Mouse (Mus musculus) CH12.LX (cell line): ENCODE measurements around the gene Col18a1. TPM values are rescaled to one million over a fixed set of nuclear protein-coding genes. Genes with fewer than 3 reads are reported as not detected.

ENCODE experiments used
- DNase-seq: peaks from one replicate; pipeline ENCODE4 v3.0.0-alpha.2; 2013; ENCODE audit errors: extremely low read depth
- H3K27ac ChIP-seq: 2 replicates; pipeline ENCODE4 v1.5.1; 2012; ENCODE audit warnings: low read depth, mild to moderate bottlenecking, control low read depth, moderate library complexity; ENCODE audit not compliant: insufficient read depth
- H3K27me3 ChIP-seq: replicated peaks from 2 replicates; pipeline ENCODE3; 2012; ENCODE audit warnings: inconsistent platforms
- H3K36me3 ChIP-seq, 2 experiments: replicated peaks in 1 of 2; 2 replicates each; pipeline versions ENCODE3 to v1.6.1; 2012; ENCODE audit warnings: inconsistent platforms in 1 of 2, low read length in 1 of 2, mild to moderate bottlenecking in 1 of 2, mixed read lengths in 1 of 2, moderate library complexity in 1 of 2; ENCODE audit not compliant: control insufficient read depth in 1 of 2, insufficient read depth in 1 of 2
- H3K4me1 ChIP-seq, 2 experiments: 2 replicates each; pipeline ENCODE4 v1.6.1; 2012; ENCODE audit warnings: inconsistent platforms in 1 of 2, moderate library complexity in 1 of 2; ENCODE audit not compliant: insufficient read depth in 2 of 2, control insufficient read depth in 1 of 2
- H3K4me2 ChIP-seq: 2 replicates; pipeline ENCODE4 v1.6.1; 2012; ENCODE audit warnings: low read depth, mild to moderate bottlenecking, control low read depth; ENCODE audit not compliant: poor library complexity, insufficient read depth, severe bottlenecking
- H3K4me3 ChIP-seq, 3 experiments: fragments of 150-350 bp in 1 of 3; sonication (generic) in 1 of 3; replicated peaks in 1 of 3; 2 replicates each; pipeline versions ENCODE3 to v1.5.1; 2011 to 2012; ENCODE audit warnings: low read depth in 2 of 3, low read length in 2 of 3, mild to moderate bottlenecking in 2 of 3, moderate library complexity in 2 of 3, control low read depth in 1 of 3, improper control_type of control experiment in 1 of 3, inconsistent platforms in 1 of 3, mixed read lengths in 1 of 3; ENCODE audit not compliant: poor library complexity in 1 of 3
- H3K79me2 ChIP-seq: replicated peaks from 2 replicates; pipeline ENCODE4 v1.6.1; 2012; ENCODE audit warnings: mild to moderate bottlenecking, moderate library complexity; ENCODE audit not compliant: control insufficient read depth, poor library complexity, insufficient read depth, severe bottlenecking; ENCODE audit errors: extremely low read depth
- H3K9ac ChIP-seq: 2 replicates; pipeline ENCODE4 v1.6.1; 2012; ENCODE audit warnings: low read depth, mild to moderate bottlenecking, control low read depth, moderate library complexity; ENCODE audit not compliant: insufficient read depth
- H3K9me3 ChIP-seq: replicated peaks from 2 replicates; pipeline ENCODE3; 2012; ENCODE audit warnings: low read length, inconsistent platforms, mixed read lengths
- BHLHE40 ChIP-seq: IDR thresholded peaks from 2 replicates; pipeline ENCODE4 v1.6.1; 2011; ENCODE audit warnings: mild to moderate bottlenecking, low read depth, low read length, improper control_type of control experiment
- CHD2 ChIP-seq: IDR thresholded peaks from 2 replicates; pipeline ENCODE4 v1.6.1; 2011; ENCODE audit warnings: low read length, improper control_type of control experiment
- CTCF ChIP-seq, 2 experiments: IDR thresholded peaks in 1 of 2; conservative IDR thresholded peaks in 1 of 2; 2 replicates each; pipeline ENCODE4 v1.5.1; 2011 to 2012; ENCODE audit warnings: low read depth in 2 of 2, low read length in 2 of 2, improper control_type of control experiment in 1 of 2, inconsistent platforms in 1 of 2, mild to moderate bottlenecking in 1 of 2, moderate library complexity in 1 of 2
- ELF1 ChIP-seq: IDR thresholded peaks from 2 replicates; pipeline ENCODE4 v1.6.1; 2014; ENCODE audit warnings: low read depth, mild to moderate bottlenecking, inconsistent platforms, low read length, improper control_type of control experiment
- EP300 ChIP-seq: IDR thresholded peaks from 2 replicates; pipeline ENCODE4 v1.6.1; 2011; ENCODE audit warnings: low read length, improper control_type of control experiment
- ETS1 ChIP-seq: conservative IDR thresholded peaks from 2 replicates; pipeline ENCODE4 v1.6.1; 2012; ENCODE audit warnings: low read depth, mild to moderate bottlenecking, inconsistent platforms, low read length, improper control_type of control experiment, moderate library complexity
- GABPA ChIP-seq: IDR thresholded peaks from 2 replicates; pipeline ENCODE4 v1.6.1; 2012; ENCODE audit warnings: low read depth, low read length, improper control_type of control experiment, inconsistent platforms; ENCODE audit not compliant: insufficient replicate concordance
- HCFC1 ChIP-seq: IDR thresholded peaks from 2 replicates; pipeline ENCODE4 v1.6.1; 2012; ENCODE audit warnings: low read depth, mild to moderate bottlenecking, inconsistent platforms, low read length, improper control_type of control experiment
- IRF4 ChIP-seq: IDR thresholded peaks from 2 replicates; pipeline ENCODE4 v1.6.1; 2014; ENCODE audit warnings: low read depth, mild to moderate bottlenecking, inconsistent platforms, low read length, improper control_type of control experiment
- KAT2A ChIP-seq: IDR thresholded peaks from 2 replicates; pipeline ENCODE4 v1.6.1; 2012; ENCODE audit warnings: low read length, improper control_type of control experiment, inconsistent platforms; ENCODE audit not compliant: insufficient replicate concordance
- MAFK ChIP-seq: IDR thresholded peaks from 2 replicates; pipeline ENCODE4 v1.6.1; 2011; ENCODE audit warnings: low read length, improper control_type of control experiment; ENCODE audit not compliant: insufficient replicate concordance
- MAZ ChIP-seq: IDR thresholded peaks from 2 replicates; pipeline ENCODE4 v1.6.1; 2012; ENCODE audit warnings: low read depth, mild to moderate bottlenecking, inconsistent platforms, low read length, improper control_type of control experiment, moderate library complexity
- MEF2A ChIP-seq: IDR thresholded peaks from 2 replicates; pipeline ENCODE4 v1.6.1; 2014; ENCODE audit warnings: low read depth, mild to moderate bottlenecking, inconsistent platforms, low read length, improper control_type of control experiment, borderline replicate concordance
- NELFE ChIP-seq: IDR thresholded peaks from 2 replicates; pipeline ENCODE4 v1.6.1; 2011; ENCODE audit warnings: low read depth, low read length, improper control_type of control experiment
- NRF1 ChIP-seq: IDR thresholded peaks from 2 replicates; pipeline ENCODE4 v1.6.1; 2014; ENCODE audit warnings: low read depth, mild to moderate bottlenecking, inconsistent platforms, low read length, improper control_type of control experiment, moderate library complexity
- POLR2AphosphoS2 ChIP-seq: IDR thresholded peaks from 2 replicates; pipeline ENCODE4 v1.6.1; 2011; ENCODE audit warnings: low read depth, low read length, improper control_type of control experiment
- RAD21 ChIP-seq: IDR thresholded peaks from 2 replicates; pipeline ENCODE4 v1.6.1; 2011; ENCODE audit warnings: low read depth, mild to moderate bottlenecking, low read length, improper control_type of control experiment, moderate library complexity
- SIN3A ChIP-seq: IDR thresholded peaks from 2 replicates; pipeline ENCODE4 v1.6.1; 2012; ENCODE audit warnings: low read length, improper control_type of control experiment, inconsistent platforms
- SMC3 ChIP-seq: IDR thresholded peaks from 2 replicates; pipeline ENCODE4 v1.6.1; 2011; ENCODE audit warnings: low read depth, low read length, improper control_type of control experiment
- TBP ChIP-seq: conservative IDR thresholded peaks from 2 replicates; pipeline ENCODE4 v1.6.1; 2011; ENCODE audit warnings: low read depth, low read length, improper control_type of control experiment
- TCF12 ChIP-seq: IDR thresholded peaks from 2 replicates; pipeline ENCODE4 v1.6.1; 2014; ENCODE audit warnings: low read depth, mild to moderate bottlenecking, inconsistent platforms, low read length, improper control_type of control experiment
- USF2 ChIP-seq: conservative IDR thresholded peaks from 2 replicates; pipeline ENCODE4 v1.6.1; 2011; ENCODE audit warnings: low read depth, low read length, improper control_type of control experiment
- ZC3H11A ChIP-seq: IDR thresholded peaks from 2 replicates; pipeline ENCODE4 v1.6.1; 2012; ENCODE audit warnings: low read depth, mild to moderate bottlenecking, inconsistent platforms, low read length, improper control_type of control experiment
- ZNF384 ChIP-seq: IDR thresholded peaks from 2 replicates; pipeline ENCODE4 v1.6.1; 2012; ENCODE audit warnings: low read depth, low read length, improper control_type of control experiment, inconsistent platforms
- dilution Hi-C: fragments of 300-500 bp; cut with MboI; formaldehyde crosslinking; loops from 2 replicates; pipeline ENCODE4 v1.14.3; 2020; ENCODE audit warnings: low sequenced_read_pairs; ENCODE audit not compliant: extremely low pct_unique_long_range_greater_than_20kb, extremely low pct_ligation_motif_present
- in situ Hi-C: fragments of 300-500 bp; cut with MboI; formaldehyde crosslinking; loops from 3 replicates; pipeline ENCODE4 v1.14.3; 2019; ENCODE audit warnings: low sequenced_read_pairs, low pct_ligation_motif_present, low pct_unique_long_range_greater_than_20kb, mixed read lengths
- polyA plus RNA-seq: library from polyadenylated mRNA; unstranded; fragments of >175 nt; gene quantifications from 2 replicates; pipeline ENCODE4 v1.2.1, GENCODE M21; 2012; ENCODE audit warnings: low read depth; ENCODE audit not compliant: insufficient read length
- total RNA-seq, 2 experiments: library from RNA; depleted of rRNA; stranded (reverse); fragments of 300-350 nt in 1 of 2; fragments of >200 nt in 1 of 2; gene quantifications; 2 replicates each; pipeline ENCODE4 v1.2.3; 2012 to 2014

The Col18a1 gene
- total and polyA plus RNA-seq, 3 experiments = 0.17 to 14.5 (median 1.7) TPM

DNA sequence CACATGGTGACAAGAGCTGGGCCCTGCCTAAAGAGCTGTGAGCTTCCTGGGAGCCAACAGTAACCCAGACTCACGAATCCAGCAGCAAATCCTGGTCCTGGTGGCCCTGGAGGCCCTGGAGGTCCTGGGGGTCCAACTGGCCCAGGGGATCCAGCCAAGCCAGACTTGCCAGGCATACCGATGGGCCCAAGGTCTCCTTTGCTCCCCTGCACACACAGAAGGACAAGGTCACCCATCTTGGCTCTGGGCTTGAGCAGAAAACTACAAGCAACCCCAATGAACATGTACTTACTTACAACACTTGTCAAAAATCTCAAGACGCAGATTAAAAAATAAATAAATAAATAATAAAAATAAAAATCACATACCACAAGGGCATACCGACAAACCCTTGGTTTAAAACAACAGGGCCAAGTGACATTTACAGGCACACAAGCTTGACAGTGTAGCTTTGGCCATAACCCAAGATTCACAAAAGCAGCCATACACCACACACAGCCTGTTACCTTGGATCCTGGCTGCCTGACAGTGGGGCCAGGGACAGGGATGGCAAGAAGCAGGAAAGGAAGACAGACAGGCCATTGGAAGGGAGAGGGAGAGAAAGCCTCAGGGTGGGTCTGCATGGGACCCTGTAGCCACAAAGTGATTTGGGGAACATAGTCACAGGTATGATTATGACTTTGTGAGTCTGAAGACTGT is 91.9 kb downstream of the Col18a1 start:
- Histone ChIP-seq H3K27ac (no peak overlapping the region), H3K9ac (no peak overlapping the region), H3K9me3 (no peaks in the 10 kb centered on the region), H3K36me3 (peaks cover 0 to 16% of the 10 kb centered on the region in 2 experiments), H3K4me1 (peaks cover 0 to 5% of the 10 kb centered on the region in 2 experiments; a peak in 2 of 4 replicates), H3K4me2 (no peak overlapping the region), H3K4me3 (no peak overlapping the region), H3K79me2 (no peaks in the 10 kb centered on the region), H3K27me3 (peaks cover 81% of the 10 kb centered on the region)
- DNase-seq = no peak
- in situ Hi-C loops = loop anchor here (5.0 to 10.0 kb wide), 2 partner anchors 50 to 237 kb away; no protein-coding TSS in a partner anchor
- dilution Hi-C loops = no loop called here
- TF ChIP-seq ELF1 = no peak

DNA sequence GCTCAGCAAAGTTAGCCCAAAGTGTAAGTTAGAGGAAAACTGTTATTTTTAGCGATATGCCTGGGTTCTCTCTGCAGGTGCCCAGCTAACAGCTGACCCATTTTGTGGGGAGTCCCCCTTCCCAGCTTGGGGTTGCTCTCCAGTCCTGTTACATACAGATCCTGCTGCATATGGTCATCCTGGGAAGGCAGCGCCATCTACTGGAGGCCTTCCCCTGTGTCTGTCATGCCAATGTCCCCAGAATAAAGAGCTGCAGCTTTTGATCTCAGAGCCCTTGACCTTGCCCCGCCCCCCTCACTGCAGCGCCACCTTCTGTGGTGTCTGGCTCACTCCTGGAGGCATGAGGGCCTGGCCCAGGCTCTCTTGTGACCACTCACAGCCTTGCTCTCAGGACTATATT is 96.3 kb downstream of the Col18a1 start:
- dilution Hi-C loops = no loop called here

DNA sequence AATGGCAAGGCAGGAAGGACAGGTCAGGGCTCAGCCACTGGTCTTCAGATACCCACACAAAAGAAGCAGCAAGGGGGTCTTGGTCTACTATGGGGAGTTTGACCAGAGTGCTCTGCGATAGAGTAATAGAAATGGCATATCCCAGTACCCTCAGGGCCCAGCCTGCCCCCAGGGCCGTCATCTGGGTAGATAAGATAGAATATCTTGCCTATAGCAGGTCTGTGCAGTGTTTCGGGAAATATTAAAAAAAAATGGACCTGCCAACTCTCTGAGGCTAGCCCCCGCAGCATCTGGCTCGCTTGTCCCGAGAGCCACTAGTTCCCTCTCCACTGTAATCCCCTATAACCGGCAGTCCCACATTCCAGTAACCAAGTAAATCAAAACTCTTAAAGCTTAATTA is 97.9 kb downstream of the Col18a1 start:
- no peak overlapping the region for H3K4me2 ChIP-seq
- H3K27me3 ChIP-seq = peaks cover 58% of the 10 kb centered on the region
- in situ Hi-C loops (no loop called here), dilution Hi-C loops (no loop called here)
- H3K27ac ChIP-seq = no peak overlapping the region
- no peak overlapping the region for H3K9ac ChIP-seq
- H3K36me3 ChIP-seq = peaks cover 0 to 6% of the 10 kb centered on the region in 2 experiments
- peaks cover 3% of the 10 kb centered on the region for H3K9me3 ChIP-seq
- H3K4me3 ChIP-seq = no peak overlapping the region
- peaks cover 4 to 9% of the 10 kb centered on the region in 2 experiments; a peak in 3 of 4 replicates for H3K4me1 ChIP-seq
- no peaks in the 10 kb centered on the region for H3K79me2 ChIP-seq
- DNase-seq = no peak
- TF ChIP-seq SMC3 = no peak
- TF ChIP-seq TBP = no peak
- no peak for TF ChIP-seq SIN3A
- no peak for TF ChIP-seq HCFC1
- TF ChIP-seq, all 38 proteins: peak for 0

More for the DNA sequence above, 96.3 kb downstream of the Col18a1 start:
- Histone ChIP-seq H3K79me2 (no peaks in the 10 kb centered on the region), H3K4me3 (no peak overlapping the region), H3K36me3 (peaks cover 0 to 6% of the 10 kb centered on the region in 2 experiments), H3K9ac (no peak overlapping the region), H3K4me2 (no peak overlapping the region), H3K27me3 (peaks cover 63% of the 10 kb centered on the region), H3K9me3 (no peaks in the 10 kb centered on the region), H3K4me1 (peaks cover 0 to 5% of the 10 kb centered on the region in 2 experiments; a peak in 2 of 4 replicates), H3K27ac (no peak overlapping the region)
- in situ Hi-C loops = loop anchor here (5.0 to 10.0 kb wide), 2 partner anchors 45 to 233 kb away; no protein-coding TSS in a partner anchor
- DNase-seq = peak; percentile 76
- TF ChIP-seq ZC3H11A (peak; percentile 32), GABPA (no peak), MAZ (no peak), ZNF384 (no peak), NELFE (no peak), KAT2A (no peak), MAFK (no peak), IRF4 (0 out of 2 replicates have a peak, but pooled peaks have one; percentile 43), EP300 (no peak), USF2 (no peak), BHLHE40 (peak; percentile 32; the same call in 1 of the 2 replicates), RAD21 (peak; percentile 87), CHD2 (peak; percentile 40; the same call in 1 of the 2 replicates), SMC3 (peak; percentile 79), ETS1 (0 out of 2 replicates have a peak, but pooled peaks have one; percentile 26), TBP (no peak), CTCF (conservative IDR thresholded peaks at IDR 0.05 in 1 of 2, IDR thresholded peaks at IDR 0.05 in 1 of 2; ENCODE audit: low read depth in 2 of 2, low read length in 2 of 2) (peak; percentile 61 to 91), TCF12 (0 out of 2 replicates have a peak, but pooled peaks have one; percentile 27), MEF2A (peak; percentile 49; the same call in 1 of the 2 replicates), POLR2AphosphoS2 (no peak), NRF1 (no peak)
